Mouse (Mus musculus) left cerebral cortex, adult 6 months (tissue): ENCODE measurements around the gene Msto1. TPM values are rescaled to one million over a fixed set of nuclear protein-coding genes. Genes with fewer than 3 reads are reported as not detected.

Experiments
- long read RNA-seq, 2 experiments: library from polyadenylated mRNA; unstranded; transcript quantifications; one replicate each; pipeline ENCODE4 v2.0.0; 2019 to 2020
- polyA plus RNA-seq: library from polyadenylated mRNA; unstranded; fragments of <200 nt; fragmentation: Nextera tagmentation; gene quantifications from 2 replicates; pipeline ENCODE4 v1.2.3, GENCODE M21; 2021

Gene Msto1
- polyA plus RNA-seq: 18.8 and 21.4 TPM in 2 replicates
- long read RNA-seq, experiment 1, transcript Msto1-202 (14 exons, 1,875 nt): major isoform, 86 of 125 reads
- long read RNA-seq, experiment 1, partial matches to known transcripts: 14 of 125 reads
- long read RNA-seq, experiment 1, other reads (novel, unspliced or antisense): 25 of 125 reads
- long read RNA-seq, experiment 2, transcript Msto1-202 (14 exons, 1,875 nt): major isoform, 13 of 18 reads
- long read RNA-seq, experiment 2, partial matches to known transcripts: 3 of 18 reads
- long read RNA-seq, experiment 2, other reads (novel, unspliced or antisense): 2 of 18 reads

DNA sequence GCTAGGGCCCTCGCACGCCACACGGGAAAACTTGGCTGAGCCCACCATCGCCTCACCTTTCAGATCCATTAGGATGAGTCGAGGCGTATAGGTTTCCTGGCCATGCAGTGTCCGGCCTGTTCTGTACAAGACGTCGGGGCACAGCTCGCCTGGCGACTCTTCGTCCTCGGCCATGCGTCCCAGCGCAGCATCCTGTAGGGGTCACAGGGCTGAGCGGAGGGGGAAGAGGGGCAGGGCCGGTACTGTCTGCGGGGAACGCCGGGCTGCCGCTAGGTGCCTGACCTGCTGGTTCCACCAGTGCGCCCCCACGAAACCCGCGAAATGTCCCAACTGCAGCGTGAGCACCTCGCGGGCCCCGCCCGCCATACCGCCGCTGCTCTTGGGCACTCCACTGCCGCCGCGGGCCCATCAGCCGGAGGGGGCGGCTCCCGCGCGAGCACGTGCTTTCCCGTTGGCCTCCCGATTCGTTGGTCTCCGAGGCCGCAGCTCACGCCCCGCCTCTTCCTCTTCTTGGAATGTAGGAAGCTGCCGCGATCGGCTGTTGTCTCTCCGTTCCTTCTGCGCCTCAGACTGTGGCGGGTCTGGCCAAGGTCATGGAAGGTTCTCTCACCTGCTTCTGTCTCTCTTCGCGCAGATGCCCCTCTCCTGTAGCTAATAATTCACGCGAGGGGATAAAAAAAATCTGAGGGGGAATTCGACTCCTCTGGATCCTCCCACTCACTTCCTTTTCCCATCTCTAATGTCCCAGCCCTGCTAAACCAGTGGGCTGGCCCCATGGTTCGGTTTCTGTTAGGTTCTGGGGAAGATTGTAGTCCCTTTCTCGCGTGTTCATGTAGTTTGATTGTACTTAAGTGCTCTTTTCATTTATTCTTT lies at the start of gene Msto1:
Msto1 (minus strand) TSS at position 489 of the 873 bp plus-strand sequence.

DNA sequence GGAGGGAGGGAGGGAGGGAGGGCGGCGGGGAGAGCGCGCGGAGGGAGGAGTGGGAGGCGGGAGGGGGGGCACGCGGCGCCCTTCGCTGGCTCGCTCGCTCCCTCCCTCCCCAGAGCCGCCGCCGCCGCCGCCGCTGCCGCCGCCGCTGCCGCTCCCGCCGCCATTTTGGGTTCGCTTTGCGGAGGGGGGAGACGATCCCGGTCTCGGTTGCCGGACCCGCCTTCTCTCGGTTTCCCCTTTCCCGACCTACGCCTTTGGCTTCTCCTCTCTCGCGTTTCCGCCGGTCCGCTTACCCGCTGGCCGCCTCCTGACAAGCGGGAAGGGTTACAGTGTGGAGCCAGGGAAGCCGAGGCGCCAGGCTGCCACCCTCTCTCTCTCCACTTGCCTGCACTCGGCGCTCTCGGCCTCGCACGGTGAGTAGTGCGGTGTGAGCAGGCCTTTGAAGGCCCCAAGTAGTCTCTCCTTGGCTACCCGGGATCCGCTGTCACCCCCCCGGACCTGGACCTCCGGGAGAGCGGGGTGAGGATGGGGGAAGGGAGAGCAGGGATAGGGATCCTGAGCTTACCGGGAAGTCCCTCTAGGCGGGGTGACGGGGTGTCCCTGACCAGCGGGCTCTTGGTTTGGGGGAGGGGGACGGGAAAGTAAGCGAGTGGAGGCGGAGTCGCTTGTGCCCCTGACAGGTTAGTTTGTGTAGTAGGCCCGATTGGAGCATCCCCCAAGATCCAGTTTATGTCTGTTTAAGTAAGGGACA lies 37.0 kb upstream of the Msto1 start, which contains the start of the genes Ash1l and Dap3:
Ash1l (plus strand) TSS at position 47 of the 751 bp plus-strand sequence.
Dap3 (minus strand) TSS at position 606 of the 751 bp plus-strand sequence.

Other genes starting within 250 kb of the Msto1 start
- gene Khdc4, start 228.2 kb downstream of the Msto1 start, polyA plus RNA-seq: 22.7 and 35.6 TPM in 2 replicates
- 55.4 and 59.7 TPM in 2 replicates for gene Rit1, start 197.2 kb downstream of the Msto1 start, polyA plus RNA-seq
- gene Syt11, start 138.8 kb downstream of the Msto1 start, polyA plus RNA-seq: 266 and 273 TPM in 2 replicates
- 4.7 and 5.8 TPM in 2 replicates for gene Gon4l, start 78.8 kb downstream of the Msto1 start, polyA plus RNA-seq
- 7.1 and 9.1 TPM in 2 replicates for gene Ash1l, start 36.6 kb upstream of the Msto1 start, polyA plus RNA-seq
- 98.6 and 110 TPM in 2 replicates for gene Dap3, start 37.2 kb upstream of the Msto1 start, polyA plus RNA-seq
- 47.9 and 79.6 TPM in 2 replicates for gene Rusc1, start 179.3 kb upstream of the Msto1 start, polyA plus RNA-seq
- gene Gm43738, start 187.1 kb upstream of the Msto1 start, polyA plus RNA-seq: 0.10 TPM in 1 of 2 replicates, not detected in the other
- gene Fdps, start 188.0 kb upstream of the Msto1 start, polyA plus RNA-seq: 156 and 192 TPM in 2 replicates
- not detected in 2 replicates for gene Pklr, start 222.1 kb upstream of the Msto1 start, polyA plus RNA-seq
- 2.2 and 5.2 TPM in 2 replicates for gene Hcn3, start 246.2 kb upstream of the Msto1 start, polyA plus RNA-seq